Mouse (Mus musculus): ENCODE measurements around the gene Rbms3. TPM values are rescaled to one million over a fixed set of nuclear protein-coding genes. Genes with fewer than 3 reads are reported as not detected.

The Rbms3 gene
- 10.5 TPM for polyA plus RNA-seq (2014; fragmentation: Illumina TruSeq; extraction: RNeasy Lipid Tissue Mini Kit (QIAGEN cat#74804); ENCODE audit: low read depth, low replicate concordance)

GRCm38 (mm10) chr9:117629771-117630170 is at the start of gene Rbms3:
TSS of gene Rbms3 (minus strand) at chr9:117629913.

Data from adipose tissue, adult 10 weeks (tissue).